Mouse (Mus musculus) macrophage (primary cell): ENCODE data around the gene Acta1. TPM values are rescaled to one million over a fixed set of nuclear protein-coding genes. Genes with fewer than 3 reads are reported as not detected.

ENCODE experiments used
- H3K27ac ChIP-seq: fragments of 350-480 bp; formaldehyde crosslinking; 2 replicates; pipeline ENCODE4 v1.9.0; 2021
- H3K36me3 ChIP-seq: fragments of 350-480 bp; formaldehyde crosslinking; 2 replicates; pipeline ENCODE4 v1.9.0; 2021; ENCODE audit errors: inconsistent target
- H3K4me3 ChIP-seq: fragments of 350-480 bp; formaldehyde crosslinking; 2 replicates; pipeline ENCODE4 v1.9.0; 2021; ENCODE audit errors: inconsistent target
- H3K79me2 ChIP-seq: fragments of 350-480 bp; formaldehyde crosslinking; 2 replicates; pipeline ENCODE4 v1.9.0; 2021; ENCODE audit errors: inconsistent target
- whole genome bisulfite sequencing: methylation state at CpG from one replicate; pipeline ENCODE4 v1.1.7; 2026; ENCODE audit warnings: inconsistent platforms; ENCODE audit not compliant: missing documents; 5-methylcytosine and 5-hydroxymethylcytosine counted together
- polyA plus RNA-seq: library from polyadenylated mRNA; stranded (reverse); fragments of 250-400 nt; gene quantifications from 3 replicates; pipeline ENCODE4 v1.2.4, GENCODE M21; 2018; ENCODE audit warnings: inconsistent platforms
- total RNA-seq, 78 experiments: library from RNA; depleted of rRNA; stranded (reverse); fragments of 250-400 nt; gene quantifications; 1 replicate in 9 of 78; 2 replicates in 24 of 78; 3 replicates in 43 of 78; 4 replicates in 2 of 78; pipeline ENCODE4 v1.2.4; 2018; ENCODE audit warnings: inconsistent platforms in 56 of 78

The Acta1 gene
- under 1 TPM in 2 of 26 experiments, not detected in 24; 0.47 to 0.71 TPM for total RNA-seq (2018; cell fraction: chromatin; rRNA removed)
- total RNA-seq (2018; cell fraction: cytosol; rRNA removed) = under 1 TPM in 2 of 26 experiments, not detected in 24; 0.05 to 0.13 TPM
- not detected for total RNA-seq (2018; cell fraction: nucleus; rRNA removed)
- polyA plus RNA-seq = not detected in 3 replicates

GRCm38 (mm10) chr8:123894502-123895097, at the start of gene Acta1:
Gene Acta1, minus strand, starts transcription at chr8:123894751.
- WGBS = 36% methylated on average over 14 of the region's 15 CpGs
- Histone ChIP-seq H3K27ac (no peak within 1 kb of the TSS), H3K4me3 (no peak within 1 kb of the TSS), H3K36me3 (no peaks in the 10 kb centered on the region), H3K79me2 (no peaks in the 10 kb centered on the region)

- 96% methylated on average over 7 of the region's 7 CpGs for WGBS
- no peak overlapping the region for H3K27ac ChIP-seq
- H3K36me3 ChIP-seq = peaks cover 50% of the 10 kb centered on the region
- no peak overlapping the region for H3K4me3 ChIP-seq
- H3K79me2 ChIP-seq = no peaks in the 10 kb centered on the region
Observed at GRCm38 (mm10) chr8:123929026-123929425, 34.5 kb upstream of the Acta1 start.

- Histone ChIP-seq H3K4me3 (no peak overlapping the region), H3K36me3 (peaks cover 52% of the 10 kb centered on the region), H3K79me2 (no peaks in the 10 kb centered on the region), H3K27ac (no peak overlapping the region)
- 87% methylated on average over 3 of the region's 3 CpGs for WGBS
Observed at GRCm38 (mm10) chr8:123925671-123926070, 31.1 kb upstream of the Acta1 start.

- H3K4me3 ChIP-seq = no peak overlapping the region
- H3K36me3 ChIP-seq = peaks cover 43% of the 10 kb centered on the region
- WGBS = 10% methylated on average over 2 of the region's 2 CpGs
- no peak overlapping the region for H3K27ac ChIP-seq
- no peaks in the 10 kb centered on the region for H3K79me2 ChIP-seq
Observed at GRCm38 (mm10) chr8:123924719-123925118, 30.2 kb upstream of the Acta1 start.

GRCm38 (mm10) chr8:123914635-123915034, 20.1 kb upstream of the Acta1 start:
- H3K79me2 ChIP-seq = no peaks in the 10 kb centered on the region
- peaks cover 45% of the 10 kb centered on the region for H3K36me3 ChIP-seq
- H3K4me3 ChIP-seq = no peak overlapping the region
- H3K27ac ChIP-seq = no peak overlapping the region
- WGBS = 100% methylated on average over 3 of the region's 3 CpGs

- Histone ChIP-seq H3K79me2 (no peaks in the 10 kb centered on the region), H3K4me3 (no peak overlapping the region), H3K36me3 (peaks cover 42% of the 10 kb centered on the region; the same call in 1 of the 2 replicates), H3K27ac (no peak overlapping the region)
- WGBS = 91% methylated on average over 4 of the region's 4 CpGs
Observed at GRCm38 (mm10) chr8:123912265-123912664, 17.7 kb upstream of the Acta1 start.

- WGBS = 94% methylated on average over 6 of the region's 6 CpGs
- Histone ChIP-seq H3K79me2 (no peaks in the 10 kb centered on the region), H3K4me3 (no peak overlapping the region), H3K36me3 (peaks cover 42% of the 10 kb centered on the region; the same call in 1 of the 2 replicates), H3K27ac (no peak overlapping the region)
Observed at GRCm38 (mm10) chr8:123907604-123908003, 13.1 kb upstream of the Acta1 start.

GRCm38 (mm10) chr8:123902653-123903052, 8.1 kb upstream of the Acta1 start:
- peaks cover 30% of the 10 kb centered on the region; the same call in 1 of the 2 replicates for H3K36me3 ChIP-seq
- no peaks in the 10 kb centered on the region for H3K79me2 ChIP-seq
- WGBS = 95% methylated on average over 7 of the region's 7 CpGs
- H3K27ac ChIP-seq = no peak overlapping the region
- H3K4me3 ChIP-seq = no peak overlapping the region

- no peak overlapping the region for H3K27ac ChIP-seq
- H3K36me3 ChIP-seq = peaks cover 20% of the 10 kb centered on the region; the same call in 1 of the 2 replicates
- H3K79me2 ChIP-seq = no peaks in the 10 kb centered on the region
- no peak overlapping the region for H3K4me3 ChIP-seq
- 95% methylated on average over 7 of the region's 7 CpGs for WGBS
Observed at GRCm38 (mm10) chr8:123899366-123899765, 4.8 kb upstream of the Acta1 start.

GRCm38 (mm10) chr8:123898576-123898975, 4.0 kb upstream of the Acta1 start:
- WGBS = 90% methylated on average over 5 of the region's 5 CpGs
- Histone ChIP-seq H3K36me3 (peaks cover 12% of the 10 kb centered on the region; the same call in 1 of the 2 replicates), H3K79me2 (no peaks in the 10 kb centered on the region), H3K4me3 (no peak overlapping the region), H3K27ac (no peak overlapping the region)

GRCm38 (mm10) chr8:123896774-123897173, 2.2 kb upstream of the Acta1 start:
- H3K36me3 ChIP-seq = peaks cover 3% of the 10 kb centered on the region; the same call in 1 of the 2 replicates
- WGBS = 69% methylated on average over 9 of the region's 10 CpGs
- no peak overlapping the region for H3K4me3 ChIP-seq
- no peak overlapping the region for H3K27ac ChIP-seq
- H3K79me2 ChIP-seq = no peaks in the 10 kb centered on the region

GRCm38 (mm10) chr8:123896366-123896761, 1.8 kb upstream of the Acta1 start:
- Histone ChIP-seq H3K79me2 (no peaks in the 10 kb centered on the region), H3K4me3 (no peak overlapping the region), H3K27ac (no peak overlapping the region), H3K36me3 (no peaks in the 10 kb centered on the region)
- WGBS = 70% methylated on average over 14 of the region's 14 CpGs

- Histone ChIP-seq H3K4me3 (no peak overlapping the region), H3K79me2 (no peaks in the 10 kb centered on the region), H3K36me3 (no peaks in the 10 kb centered on the region), H3K27ac (no peak overlapping the region)
- WGBS = 70% methylated on average over 9 of the region's 9 CpGs
Observed at GRCm38 (mm10) chr8:123895680-123896365, 1.3 kb upstream of the Acta1 start.

- Histone ChIP-seq H3K79me2 (no peaks in the 10 kb centered on the region), H3K27ac (no peak overlapping the region), H3K4me3 (no peak overlapping the region), H3K36me3 (no peaks in the 10 kb centered on the region)
- WGBS = 88% methylated on average over 4 of the region's 4 CpGs
Observed at GRCm38 (mm10) chr8:123895230-123895629, 679 bp upstream of the Acta1 start.

- H3K4me3 ChIP-seq = no peak overlapping the region
- H3K27ac ChIP-seq = no peak overlapping the region
- H3K36me3 ChIP-seq = no peaks in the 10 kb centered on the region
- H3K79me2 ChIP-seq = no peaks in the 10 kb centered on the region
- 87% methylated on average over 7 of the region's 11 CpGs for whole genome bisulfite sequencing
Observed at GRCm38 (mm10) chr8:123893413-123893812, 1.1 kb downstream of the Acta1 start.
